Comparison of ENCODE assay signal across 9 mouse cellular contexts in the genomic region with DNA sequence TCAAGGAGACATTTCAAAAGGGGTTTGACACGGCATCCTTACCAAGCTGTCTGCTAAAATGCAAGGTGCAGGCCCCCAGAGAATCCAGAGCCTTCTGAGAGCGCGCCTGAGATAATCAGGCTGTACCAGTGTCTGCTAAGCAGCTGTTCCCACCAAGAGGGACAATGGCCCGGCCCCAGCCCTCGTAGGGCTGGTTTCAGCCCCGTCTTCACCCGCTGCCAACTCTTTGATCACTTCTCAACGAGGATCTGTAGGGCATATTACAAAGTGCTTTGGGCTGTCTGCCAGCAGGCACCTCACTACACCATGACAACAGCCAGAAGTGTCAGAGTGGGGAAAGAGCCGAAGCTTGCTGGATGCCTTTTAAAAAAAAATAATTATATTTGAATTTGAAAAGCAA. TPM values are rescaled to one million over a fixed set of nuclear protein-coding genes. Genes with fewer than 3 reads are reported as not detected.
A peak's percentile ranks its signal among the peaks of the same experiment; 100 is the strongest.
DNase-seq lines count a peak whose midpoint lies in the region; ATAC-seq and TF ChIP-seq lines count a peak whose summit lies in the region.
"Had no signal": no experiment of that assay in that cellular context is flagged by ENCODE, and none has a peak within 500 bp of the region (broad histone marks: within the 10 kb centered on the region; RNA-seq: fewer than 3 reads in every experiment).

No protein-coding gene starts in this region.

- H3K9me3 ChIP-seq in lung, embryonic 14.5 days (ENCODE audit: low read depth, low read length), result no peaks in the 10 kb centered on the region
- H3K9me3 ChIP-seq in embryonic facial prominence, embryonic 13.5 days, result no peaks in the 10 kb centered on the region
- H3K9me3 ChIP-seq in hindbrain, embryonic 11.5 days (ENCODE audit: control insufficient read depth, low read length), result no peaks in the 10 kb centered on the region
- no peaks in the 10 kb centered on the region for H3K9me3 ChIP-seq in midbrain, postnatal 0 days (ENCODE audit: low read length)

- H3K36me3 ChIP-seq in lung, embryonic 14.5 days (ENCODE audit: insufficient read depth), result no peaks in the 10 kb centered on the region
- H3K36me3 ChIP-seq in embryonic facial prominence, embryonic 13.5 days, result no peaks in the 10 kb centered on the region
- no peaks in the 10 kb centered on the region for H3K36me3 ChIP-seq in hindbrain, embryonic 11.5 days (ENCODE audit: control insufficient read depth, insufficient read depth, low read length)
- H3K36me3 ChIP-seq in midbrain, postnatal 0 days (ENCODE audit: insufficient read depth, low read length), result no peaks in the 10 kb centered on the region
- no peaks in the 10 kb centered on the region for H3K36me3 ChIP-seq in kidney, adult 2 months (ENCODE audit: control insufficient read depth, insufficient read depth, low read length)

- TF ChIP-seq POLR2A in lung, adult 2 months (IDR thresholded peaks at IDR 0.05; ENCODE audit: borderline replicate concordance, extremely low read depth, low read depth, low read length), result no peak
- TF ChIP-seq POLR2A in kidney, adult 2 months (IDR thresholded peaks at IDR 0.05; ENCODE audit: low read depth, low read length), result no peak

- peak; percentile 82 for DNase-seq in lung, embryonic 14.5 days
- DNase-seq in lung, adult 2 months, result no peak
- DNase-seq in hindbrain, embryonic 11.5 days (ENCODE audit: low spot score), result peak; percentile 41
- peak; percentile 86 for DNase-seq in midbrain, postnatal 0 days (ENCODE audit: low spot score)
- DNase-seq in spleen, postnatal 14 days (ENCODE audit: low spot score in 2 of 2), result no peak
- no peak for DNase-seq in kidney, adult 2 months
- DNase-seq: cerebellum, adult 11-12 months had no signal

- peak overlapping the region; percentile 43 for H3K4me2 ChIP-seq in lung, embryonic 14.5 days
- no peak overlapping the region for H3K4me2 ChIP-seq in embryonic facial prominence, embryonic 13.5 days
- no peak overlapping the region for H3K4me2 ChIP-seq in hindbrain, embryonic 11.5 days (replicated peaks; ENCODE audit: low read depth, low read length)
- peak overlapping the region; percentile 28; the same call in 1 of the 2 replicates for H3K4me2 ChIP-seq in midbrain, postnatal 0 days (ENCODE audit: low read depth, low read length, poor library complexity, severe bottlenecking)

- H3K4me1 ChIP-seq in lung, embryonic 14.5 days (ENCODE audit: insufficient read depth), result peaks cover 12% of the 10 kb centered on the region
- H3K4me1 ChIP-seq in lung, adult 2 months (ENCODE audit: control insufficient read depth, insufficient read depth, low read length), result 0 out of 2 replicates have a peak, but pooled peaks cover 2% of the 10 kb centered on the region
- H3K4me1 ChIP-seq in embryonic facial prominence, embryonic 13.5 days, result peaks cover 31% of the 10 kb centered on the region
- peaks cover 6% of the 10 kb centered on the region for H3K4me1 ChIP-seq in hindbrain, embryonic 11.5 days (replicated peaks; ENCODE audit: control insufficient read depth, insufficient read depth, low read length)
- peaks cover 10% of the 10 kb centered on the region; the same call in 1 of the 2 replicates for H3K4me1 ChIP-seq in midbrain, postnatal 0 days (ENCODE audit: insufficient read depth, low read length)
- H3K4me1 ChIP-seq in kidney, adult 2 months (ENCODE audit: control insufficient read depth, insufficient read depth, low read length), result no peaks in the 10 kb centered on the region

- H3K4me3 ChIP-seq in lung, embryonic 14.5 days (ENCODE audit: low read depth, low read length), result no peak overlapping the region
- H3K4me3 ChIP-seq in lung, adult 2 months (replicated peaks; ENCODE audit: extremely low read depth, low read depth, low read length), result no peak overlapping the region
- no peak overlapping the region for H3K4me3 ChIP-seq in embryonic facial prominence, embryonic 13.5 days
- H3K4me3 ChIP-seq in hindbrain, embryonic 11.5 days (ENCODE audit: low read depth, low read length), result no peak overlapping the region
- H3K4me3 ChIP-seq in midbrain, postnatal 0 days (ENCODE audit: low read depth, low read length), result no peak overlapping the region
- H3K4me3 ChIP-seq in kidney, adult 2 months (ENCODE audit: insufficient read depth, low read depth, low read length), result no peak overlapping the region

- TF ChIP-seq CTCF in lung, embryonic 14.5 days (IDR thresholded peaks at IDR 0.05; ENCODE audit: low read depth), result no peak
- no peak for TF ChIP-seq CTCF in lung, adult 2 months (IDR thresholded peaks at IDR 0.05; ENCODE audit: insufficient read depth, low read length)
- no peak for TF ChIP-seq CTCF in midbrain, postnatal 0 days (IDR thresholded peaks at IDR 0.05)
- TF ChIP-seq CTCF in kidney, adult 2 months (conservative IDR thresholded peaks at IDR 0.05; ENCODE audit: insufficient read depth, insufficient read length, low read depth, low read length), result no peak

- 11% methylated on average over 9 of the region's 9 CpGs for WGBS in lung, embryonic 14.5 days
- WGBS in lung, adult 2 months, result 38% methylated on average over 9 of the region's 9 CpGs
- 26% methylated on average over 9 of the region's 9 CpGs for WGBS in embryonic facial prominence, embryonic 13.5 days
- 23% methylated on average over 9 of the region's 9 CpGs for WGBS in hindbrain, embryonic 11.5 days
- 8% methylated on average over 9 of the region's 9 CpGs for WGBS in midbrain, postnatal 0 days
- 37% methylated on average over 9 of the region's 9 CpGs for WGBS in kidney, adult 2 months

- H3K27me3 ChIP-seq in lung, embryonic 14.5 days (ENCODE audit: insufficient read depth, low read length), result peaks cover 16% of the 10 kb centered on the region; the same call in 1 of the 2 replicates
- peaks cover 25% of the 10 kb centered on the region for H3K27me3 ChIP-seq in embryonic facial prominence, embryonic 13.5 days
- H3K27me3 ChIP-seq in hindbrain, embryonic 11.5 days (ENCODE audit: control insufficient read depth, insufficient read depth, low read length), result 0 out of 2 replicates have a peak, but pooled peaks cover 4% of the 10 kb centered on the region
- H3K27me3 ChIP-seq in midbrain, postnatal 0 days (ENCODE audit: insufficient read depth, low read length), result 0 out of 2 replicates have a peak, but pooled peaks cover 4% of the 10 kb centered on the region
- H3K27me3 ChIP-seq in kidney, adult 2 months (replicated peaks; ENCODE audit: control insufficient read depth, insufficient read depth, low read length), result no peaks in the 10 kb centered on the region

- peak; percentile 80 for ATAC-seq in lung, embryonic 14.5 days (ENCODE audit: insufficient read depth)
- no peak for ATAC-seq in embryonic facial prominence, embryonic 13.5 days (ENCODE audit: insufficient number of reproducible peaks, insufficient read depth, low FRiP score, low TSS enrichment, low read depth)
- ATAC-seq in hindbrain, embryonic 11.5 days (ENCODE audit: low FRiP score), result no peak
- peak; percentile 59 for ATAC-seq in midbrain, postnatal 0 days (ENCODE audit: low FRiP score)

- H3K27ac ChIP-seq in lung, embryonic 14.5 days (ENCODE audit: low read depth), result no peak overlapping the region
- no peak overlapping the region for H3K27ac ChIP-seq in embryonic facial prominence, embryonic 13.5 days
- H3K27ac ChIP-seq in hindbrain, embryonic 11.5 days (ENCODE audit: low read depth, low read length), result no peak overlapping the region
- peak overlapping the region; percentile 38; the same call in 1 of the 2 replicates for H3K27ac ChIP-seq in midbrain, postnatal 0 days (ENCODE audit: low read depth, low read length)
- H3K27ac ChIP-seq in kidney, adult 2 months (ENCODE audit: insufficient read depth, low read depth, low read length), result no peak overlapping the region
- H3K27ac ChIP-seq: kidney, postnatal 0 days had no signal

- no peak overlapping the region for H3K9ac ChIP-seq in lung, embryonic 14.5 days
- H3K9ac ChIP-seq in embryonic facial prominence, embryonic 13.5 days, result peak overlapping the region; percentile 32; the same call in 1 of the 2 replicates
- H3K9ac ChIP-seq in hindbrain, embryonic 11.5 days (ENCODE audit: low read depth, low read length), result no peak overlapping the region
- no peak overlapping the region for H3K9ac ChIP-seq in midbrain, postnatal 0 days (replicated peaks; ENCODE audit: low read length, poor library complexity, severe bottlenecking)

RNA-seq across cellular contexts. Expression of a gene that starts 29.5 kb away (rescaled TPM):
- 9.7 and 9.9 TPM in 2 replicates for polyA plus RNA-seq in lung, embryonic 14.5 days (2014; fragmentation: Nextera tagmentation; extraction: Ambion mirVana)
- polyA plus RNA-seq in lung, adult 2 months (2012; rRNA removed), result 5.4 and 7.4 TPM in 2 replicates
- 12.5 and 13.1 TPM in 2 replicates for polyA plus RNA-seq in embryonic facial prominence, embryonic 13.5 days (2015; fragmentation: Nextera tagmentation; extraction: Ambion mirVana)
- polyA plus RNA-seq in hindbrain, embryonic 11.5 days (2014; fragmentation: Nextera tagmentation; extraction: Ambion mirVana), result 11.3 and 11.5 TPM in 2 replicates
- 33.3 and 34.0 TPM in 2 replicates for total RNA-seq in midbrain, postnatal 0 days (2014; rRNA removed)
- polyA plus RNA-seq in midbrain, postnatal 0 days (2015; fragmentation: Nextera tagmentation; extraction: Ambion mirVana), result 18.8 and 19.2 TPM in 2 replicates
- 10.0 and 11.0 TPM in 2 replicates for polyA plus RNA-seq in kidney, adult 2 months (2012; rRNA removed)

RNA-seq across cellular contexts. Expression of a gene that starts 29.6 kb away (rescaled TPM):
- polyA plus RNA-seq in lung, embryonic 14.5 days (2014; fragmentation: Nextera tagmentation; extraction: Ambion mirVana), result 3.0 and 3.4 TPM in 2 replicates
- 2.5 and 3.3 TPM in 2 replicates for polyA plus RNA-seq in lung, adult 2 months (2012; rRNA removed)
- polyA plus RNA-seq in embryonic facial prominence, embryonic 13.5 days (2015; fragmentation: Nextera tagmentation; extraction: Ambion mirVana), result 5.1 and 5.5 TPM in 2 replicates
- polyA plus RNA-seq in hindbrain, embryonic 11.5 days (2014; fragmentation: Nextera tagmentation; extraction: Ambion mirVana), result 6.5 and 8.2 TPM in 2 replicates
- total RNA-seq in midbrain, postnatal 0 days (2014; rRNA removed), result 121 and 125 TPM in 2 replicates
- polyA plus RNA-seq in midbrain, postnatal 0 days (2015; fragmentation: Nextera tagmentation; extraction: Ambion mirVana), result 14.3 and 15.0 TPM in 2 replicates
- 1.8 and 2.9 TPM in 2 replicates for polyA plus RNA-seq in kidney, adult 2 months (2012; rRNA removed)

Comparison
In these comparisons a context has a peak if more than half of its experiments do, and no peak if none do; other contexts are left out.
1. DNase-seq: peak in lung, embryonic 14.5 days (single experiment), hindbrain, embryonic 11.5 days (single experiment) and midbrain, postnatal 0 days (single experiment); none in lung, adult 2 months (single experiment), spleen, postnatal 14 days (0 of 2) and kidney, adult 2 months (single experiment).
2. ATAC-seq: peak in lung, embryonic 14.5 days (single experiment) and midbrain, postnatal 0 days (single experiment); none in embryonic facial prominence, embryonic 13.5 days (single experiment) and hindbrain, embryonic 11.5 days (single experiment).
3. H3K4me2 ChIP-seq: peak in lung, embryonic 14.5 days (single experiment) and midbrain, postnatal 0 days (single experiment); none in embryonic facial prominence, embryonic 13.5 days (single experiment) and hindbrain, embryonic 11.5 days (single experiment).